Mouse (Mus musculus) myocyte (in vitro differentiated cells): ENCODE measurements around the gene Insc. TPM values are rescaled to one million over a fixed set of nuclear protein-coding genes. Genes with fewer than 3 reads are reported as not detected.
"Not testable (repeated sequence)": the region's sequence is repeated elsewhere in the genome, so short reads cannot be mapped to it uniquely, and the experiment has no call there.

Source experiments
- H3K27me3 ChIP-seq: one replicate; pipeline ENCODE4 v1.6.1; 2011; ENCODE audit not compliant: control insufficient read depth, insufficient read depth, insufficient read length
- H3K36me3 ChIP-seq: one replicate; pipeline ENCODE4 v1.6.1; 2011; ENCODE audit not compliant: control insufficient read depth, insufficient read depth
- H3K4me2 ChIP-seq: one replicate; pipeline ENCODE4 v1.6.1; 2011; ENCODE audit warnings: low read depth, control low read depth
- H3K4me3 ChIP-seq: one replicate; pipeline ENCODE4 v1.5.1; 2011; ENCODE audit warnings: mild to moderate bottlenecking, control low read depth, moderate library complexity
- H3K79me2 ChIP-seq: one replicate; pipeline ENCODE4 v1.6.1; 2011; ENCODE audit not compliant: control insufficient read depth, insufficient read depth
- H3ac ChIP-seq: one replicate; pipeline ENCODE4 v1.6.1; 2011; ENCODE audit not compliant: control insufficient read depth, insufficient read length
- CEBPB ChIP-seq: IDR thresholded peaks from 2 replicates; pipeline ENCODE4 v1.6.1; 2011; ENCODE audit warnings: mild to moderate bottlenecking, moderate library complexity; ENCODE audit not compliant: poor library complexity, insufficient read depth, severe bottlenecking
- E2F4 ChIP-seq: IDR thresholded peaks from one replicate; pipeline ENCODE4 v1.6.1; 2011; ENCODE audit warnings: mild to moderate bottlenecking, control low read depth, moderate library complexity; ENCODE audit not compliant: insufficient read depth
- MAX ChIP-seq: IDR thresholded peaks from one replicate; pipeline ENCODE4 v1.6.1; 2011; ENCODE audit warnings: low read depth, mild to moderate bottlenecking, control low read depth
- MYOD1 ChIP-seq, 3 experiments: IDR thresholded peaks; one replicate each; pipeline ENCODE4 v1.6.1; 2011; ENCODE audit warnings: control low read depth in 2 of 3, low read depth in 2 of 3, mild to moderate bottlenecking in 2 of 3, moderate library complexity in 1 of 3; ENCODE audit not compliant: insufficient read length in 2 of 3, control insufficient read depth in 1 of 3
- MYOG ChIP-seq, 3 experiments: IDR thresholded peaks; one replicate each; pipeline ENCODE4 v1.6.1; 2011; ENCODE audit warnings: control low read depth in 2 of 3, low read depth in 2 of 3, mild to moderate bottlenecking in 2 of 3; ENCODE audit not compliant: insufficient read length in 2 of 3, control insufficient read depth in 1 of 3, insufficient read depth in 1 of 3
- POLR2A ChIP-seq: IDR thresholded peaks from one replicate; pipeline ENCODE4 v1.6.1; 2011; ENCODE audit warnings: low read depth, mild to moderate bottlenecking, control low read depth, moderate library complexity; ENCODE audit not compliant: insufficient read length
- POLR2AphosphoS2 ChIP-seq: IDR thresholded peaks from one replicate; pipeline ENCODE4 v1.6.1; 2011; ENCODE audit warnings: low read depth, control low read depth; ENCODE audit not compliant: insufficient read length
- REST ChIP-seq: IDR thresholded peaks from one replicate; pipeline ENCODE4 v1.6.1; 2011; ENCODE audit warnings: mild to moderate bottlenecking, control low read depth, moderate library complexity; ENCODE audit not compliant: insufficient read depth, insufficient read length
- SRF ChIP-seq: IDR thresholded peaks from one replicate; pipeline ENCODE4 v1.6.1; 2011; ENCODE audit warnings: low read depth; ENCODE audit not compliant: control insufficient read depth, insufficient read length
- TCF12 ChIP-seq: IDR thresholded peaks from one replicate; pipeline ENCODE4 v1.6.1; 2011; ENCODE audit warnings: mild to moderate bottlenecking, control low read depth; ENCODE audit not compliant: poor library complexity, insufficient read depth, severe bottlenecking
- TCF3 ChIP-seq: IDR thresholded peaks from one replicate; pipeline ENCODE4 v1.6.1; 2011; ENCODE audit warnings: low read depth, control low read depth; ENCODE audit not compliant: insufficient read length
- USF1 ChIP-seq: IDR thresholded peaks from one replicate; pipeline ENCODE4 v1.6.1; 2011; ENCODE audit warnings: low read depth, mild to moderate bottlenecking, control low read depth, moderate library complexity
- polyA plus RNA-seq: library from polyadenylated mRNA; unstranded; fragments of >200 nt; fragmentation: generic; extraction: Trizol; gene quantifications from one replicate; pipeline ENCODE4 v1.2.1, GENCODE M21; 2012; ENCODE audit warnings: missing spikeins

Gene Insc
- polyA plus RNA-seq, 1 experiment = 0.18 TPM

GRCm38 (mm10) chr7:114731175-114731574 lies 12.3 kb upstream of the Insc start:
- Histone ChIP-seq H3K4me3 (no peak overlapping the region), H3K27me3 (no peaks in the 10 kb centered on the region), H3K79me2 (no peaks in the 10 kb centered on the region), H3K4me2 (no peak overlapping the region), H3ac (no peak overlapping the region), H3K36me3 (no peaks in the 10 kb centered on the region)
- TF ChIP-seq SRF (no peak), POLR2AphosphoS2 (no peak), USF1 (no peak), REST (no peak), MYOD1 (IDR thresholded peaks at IDR 0.05; ENCODE audit: control insufficient read depth in 1 of 3, insufficient read length in 2 of 3, low read depth in 2 of 3) (no peak), E2F4 (no peak), TCF12 (no peak), TCF3 (no peak), POLR2A (no peak), MAX (no peak), CEBPB (no peak), MYOG (IDR thresholded peaks at IDR 0.05; ENCODE audit: control insufficient read depth in 1 of 3, insufficient read depth in 1 of 3, insufficient read length in 2 of 3, low read depth in 2 of 3) (no peak)

DNA sequence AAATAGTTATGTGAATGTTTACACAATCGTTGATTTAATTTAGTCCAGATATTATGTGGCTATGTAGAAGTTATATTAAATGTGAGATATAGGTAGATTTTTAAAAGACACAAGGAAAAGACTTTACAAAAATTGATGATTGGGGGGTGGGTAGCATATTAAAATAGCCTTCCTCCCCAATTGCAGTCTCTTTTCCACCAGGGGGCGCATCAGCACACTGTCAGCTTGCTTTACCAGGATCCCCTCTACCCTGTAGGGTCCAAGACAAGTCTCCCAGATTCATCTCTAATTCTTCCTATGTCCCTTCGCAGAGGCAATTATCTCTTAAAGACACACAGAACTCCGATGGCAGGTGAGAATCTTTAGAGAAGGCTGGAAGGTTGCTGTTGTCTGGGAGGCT lies 11.8 kb upstream of the Insc start:
- H3K79me2 ChIP-seq, H3K4me3 ChIP-seq, H3K36me3 ChIP-seq, H3ac ChIP-seq, H3K4me2 ChIP-seq, H3K27me3 ChIP-seq: not testable (repeated sequence)

DNA sequence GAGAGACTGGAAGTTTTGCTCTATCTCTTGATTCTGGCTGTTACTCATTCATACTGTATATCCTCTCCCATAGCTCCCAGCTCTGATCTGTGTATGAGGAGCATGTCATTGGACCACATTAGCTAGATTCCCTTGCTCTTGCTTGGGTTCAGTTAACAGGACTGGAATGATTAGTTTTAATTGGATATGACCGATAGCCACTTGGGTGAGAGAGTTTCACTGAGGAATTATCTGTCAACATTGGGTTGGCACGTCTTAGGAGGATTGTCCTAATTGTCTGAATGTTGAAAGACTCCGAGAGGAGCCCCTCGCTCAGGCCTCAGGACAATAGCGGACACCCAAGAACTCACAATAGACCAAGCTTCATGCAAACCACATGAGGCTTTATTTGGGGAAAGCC lies 7.2 kb upstream of the Insc start:
- no peak overlapping the region for H3K4me3 ChIP-seq
- no peak overlapping the region for H3K4me2 ChIP-seq
- H3K36me3 ChIP-seq = no peaks in the 10 kb centered on the region
- H3ac ChIP-seq = no peak overlapping the region
- no peaks in the 10 kb centered on the region for H3K79me2 ChIP-seq
- TF ChIP-seq MYOG (IDR thresholded peaks at IDR 0.05; ENCODE audit: control insufficient read depth in 1 of 3, insufficient read depth in 1 of 3, insufficient read length in 2 of 3, low read depth in 2 of 3) = no peak
- no peak for TF ChIP-seq SRF
- TF ChIP-seq TCF3 = no peak
- no peak for TF ChIP-seq MAX
- no peak for TF ChIP-seq CEBPB
- no peak for TF ChIP-seq E2F4
- no peak for TF ChIP-seq USF1
- no peak for TF ChIP-seq MYOD1 (IDR thresholded peaks at IDR 0.05; ENCODE audit: control insufficient read depth in 1 of 3, insufficient read length in 2 of 3, low read depth in 2 of 3)
- TF ChIP-seq POLR2AphosphoS2 = no peak
- TF ChIP-seq POLR2A = no peak
- TF ChIP-seq TCF12 = no peak
- TF ChIP-seq REST = no peak
- H3K27me3 ChIP-seq = no peaks in the 10 kb centered on the region

- Histone ChIP-seq H3K4me2 (peak overlapping the region; percentile 46), H3K27me3 (no peaks in the 10 kb centered on the region), H3ac (no peak overlapping the region), H3K4me3 (no peak overlapping the region), H3K79me2 (no peaks in the 10 kb centered on the region), H3K36me3 (no peaks in the 10 kb centered on the region)
- TF ChIP-seq E2F4 (no peak), POLR2A (no peak), REST (no peak), TCF3 (no peak), TCF12 (no peak), POLR2AphosphoS2 (no peak), MYOD1 (IDR thresholded peaks at IDR 0.05; ENCODE audit: control insufficient read depth in 1 of 3, insufficient read length in 2 of 3, low read depth in 2 of 3) (no peak), USF1 (no peak), SRF (no peak)
Observed at GRCm38 (mm10) chr7:114738166-114738565, 5.3 kb upstream of the Insc start.

DNA sequence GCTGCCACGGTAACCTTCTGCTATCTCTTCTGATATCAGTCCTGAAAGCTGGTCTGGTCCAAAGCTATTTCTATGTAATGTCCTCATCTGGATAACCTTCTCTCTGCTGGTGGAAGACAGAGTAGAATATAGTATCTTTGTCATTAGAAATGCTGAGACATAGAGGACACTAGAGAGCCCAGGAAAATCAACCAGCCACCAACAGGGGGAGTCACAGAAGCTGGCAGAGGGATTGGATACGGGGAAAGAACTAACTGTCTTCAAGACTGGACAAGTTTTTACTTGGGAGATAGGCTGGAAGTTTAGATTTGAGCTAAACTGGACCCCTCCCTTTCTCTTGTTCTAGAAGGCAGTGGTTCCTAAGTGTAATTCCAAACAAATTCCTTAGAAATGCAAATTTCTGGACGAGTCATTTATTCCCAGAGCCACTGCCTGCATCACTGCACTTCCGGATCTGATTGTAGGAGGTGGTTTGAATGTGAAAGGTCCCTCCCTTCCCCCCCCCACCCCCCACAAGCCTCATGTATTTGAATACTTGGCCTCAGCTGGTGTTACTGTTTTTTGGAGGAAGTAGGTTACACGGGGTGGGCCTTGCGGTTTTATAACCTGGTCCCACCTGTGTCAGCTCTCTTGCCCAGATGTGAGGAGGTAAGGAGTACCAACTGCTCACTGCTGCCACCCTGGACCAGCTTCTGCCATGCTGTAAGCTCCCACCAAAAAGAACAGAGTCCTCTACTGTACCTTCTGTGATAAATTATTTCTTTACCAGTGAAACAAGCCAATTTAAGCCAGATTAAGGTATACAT lies 2.9 kb upstream of the Insc start:
- no peak for TF ChIP-seq POLR2AphosphoS2
- TF ChIP-seq USF1 = no peak
- no peak for TF ChIP-seq SRF
- no peak for TF ChIP-seq CEBPB
- no peak for TF ChIP-seq TCF3
- no peak for TF ChIP-seq MYOG (IDR thresholded peaks at IDR 0.05; ENCODE audit: control insufficient read depth in 1 of 3, insufficient read depth in 1 of 3, insufficient read length in 2 of 3, low read depth in 2 of 3)
- TF ChIP-seq MYOD1 (IDR thresholded peaks at IDR 0.05; ENCODE audit: control insufficient read depth in 1 of 3, insufficient read length in 2 of 3, low read depth in 2 of 3) = no peak
- TF ChIP-seq MAX = no peak
- no peak for TF ChIP-seq POLR2A
- no peak for TF ChIP-seq E2F4
- TF ChIP-seq REST = no peak
- TF ChIP-seq TCF12 = no peak
- Histone ChIP-seq H3ac (no peak overlapping the region), H3K27me3 (no peaks in the 10 kb centered on the region), H3K36me3 (no peaks in the 10 kb centered on the region), H3K4me2 (no peak overlapping the region), H3K4me3 (no peak overlapping the region), H3K79me2 (no peaks in the 10 kb centered on the region)
